Mouse (Mus musculus) limb, embryonic 11.5 days (tissue): ENCODE results near the gene Gsta4. TPM values are rescaled to one million over a fixed set of nuclear protein-coding genes. Genes with fewer than 3 reads are reported as not detected.
"Not testable (repeated sequence)": the region's sequence is repeated elsewhere in the genome, so short reads cannot be mapped to it uniquely, and the experiment has no call there.

Experiments
- ATAC-seq: fragments of 200-750 bp; cut with Nextera tagmentation; 2 replicates; pipeline ENCODE4 v1.8.0; 2017; ENCODE audit warnings: low read depth; ENCODE audit not compliant: insufficient number of reproducible peaks, low FRiP score, low TSS enrichment
- DNase-seq: peaks from one replicate; pipeline ENCODE4 v3.0.0-alpha.2; 2015; ENCODE audit warnings: low spot score
- H3K27ac ChIP-seq: fragments of 300-500 bp; sonication (generic); replicated peaks from 2 replicates; pipeline ENCODE4 v1.5.1; 2014; ENCODE audit warnings: low read depth, mild to moderate bottlenecking, low read length
- H3K27me3 ChIP-seq: fragments of 300-500 bp; sonication (generic); 2 replicates; pipeline ENCODE4 v1.6.1; 2014; ENCODE audit warnings: mild to moderate bottlenecking, low read length, mixed read lengths; ENCODE audit not compliant: control insufficient read depth, insufficient read depth
- H3K36me3 ChIP-seq: fragments of 300-500 bp; sonication (generic); 2 replicates; pipeline ENCODE4 v1.6.1; 2014; ENCODE audit warnings: mild to moderate bottlenecking, low read length, moderate library complexity, mixed read lengths; ENCODE audit not compliant: control insufficient read depth, insufficient read depth
- H3K4me1 ChIP-seq: fragments of 300-500 bp; sonication (generic); 2 replicates; pipeline ENCODE4 v1.6.1; 2014; ENCODE audit warnings: low read length, mixed read lengths; ENCODE audit not compliant: control insufficient read depth, insufficient read depth
- H3K4me2 ChIP-seq: fragments of 300-500 bp; sonication (generic); 2 replicates; pipeline ENCODE4 v1.6.1; 2014; ENCODE audit warnings: low read depth, mild to moderate bottlenecking, moderate library complexity; ENCODE audit not compliant: severe bottlenecking
- H3K4me3 ChIP-seq: fragments of 300-500 bp; sonication (generic); 2 replicates; pipeline ENCODE4 v1.5.1; 2014; ENCODE audit warnings: low read depth, low read length
- H3K9ac ChIP-seq: fragments of 300-500 bp; sonication (generic); 2 replicates; pipeline ENCODE4 v1.6.1; 2014; ENCODE audit warnings: mild to moderate bottlenecking, low read length
- H3K9me3 ChIP-seq: fragments of 300-500 bp; sonication (generic); 2 replicates; pipeline ENCODE4 v1.6.1; 2016; ENCODE audit warnings: low read length; ENCODE audit not compliant: control insufficient read depth
- WGBS: fragments of 180-500 bp; shearing (Covaris S2); extraction: QIAGEN DNeasy Blood & Tissue Kit; methylation state at CpG from one replicate; pipeline ENCODE4 v1.1.7; 2014; 5-methylcytosine and 5-hydroxymethylcytosine counted together
- polyA plus RNA-seq: library from polyadenylated mRNA; unstranded; fragments of >200 nt; fragmentation: Nextera tagmentation; extraction: Ambion mirVana; gene quantifications from 2 replicates; pipeline ENCODE4 v1.2.1, GENCODE M21; 2014

Gsta4 gene
- polyA plus RNA-seq, 1 experiment from 2014 or later = 157 TPM

GRCm38 (mm10) chr9:78174016-78174415, 8.6 kb upstream of the Gsta4 start:
- H3K4me1 ChIP-seq = no peaks in the 10 kb centered on the region
- no peak overlapping the region for H3K4me2 ChIP-seq
- H3K27me3 ChIP-seq = no peaks in the 10 kb centered on the region
- ATAC-seq (no peak), DNase-seq (no peak)
- no peak overlapping the region for H3K27ac ChIP-seq
- no peak overlapping the region for H3K4me3 ChIP-seq
- no peaks in the 10 kb centered on the region for H3K9me3 ChIP-seq
- no peak overlapping the region for H3K9ac ChIP-seq
- no peaks in the 10 kb centered on the region for H3K36me3 ChIP-seq
- WGBS = 60% methylated on average over 1 of the region's 1 CpGs

GRCm38 (mm10) chr9:78174925-78175276, 7.7 kb upstream of the Gsta4 start:
- ATAC-seq = peak; percentile 45; the same call in 1 of the 2 replicates

DNA sequence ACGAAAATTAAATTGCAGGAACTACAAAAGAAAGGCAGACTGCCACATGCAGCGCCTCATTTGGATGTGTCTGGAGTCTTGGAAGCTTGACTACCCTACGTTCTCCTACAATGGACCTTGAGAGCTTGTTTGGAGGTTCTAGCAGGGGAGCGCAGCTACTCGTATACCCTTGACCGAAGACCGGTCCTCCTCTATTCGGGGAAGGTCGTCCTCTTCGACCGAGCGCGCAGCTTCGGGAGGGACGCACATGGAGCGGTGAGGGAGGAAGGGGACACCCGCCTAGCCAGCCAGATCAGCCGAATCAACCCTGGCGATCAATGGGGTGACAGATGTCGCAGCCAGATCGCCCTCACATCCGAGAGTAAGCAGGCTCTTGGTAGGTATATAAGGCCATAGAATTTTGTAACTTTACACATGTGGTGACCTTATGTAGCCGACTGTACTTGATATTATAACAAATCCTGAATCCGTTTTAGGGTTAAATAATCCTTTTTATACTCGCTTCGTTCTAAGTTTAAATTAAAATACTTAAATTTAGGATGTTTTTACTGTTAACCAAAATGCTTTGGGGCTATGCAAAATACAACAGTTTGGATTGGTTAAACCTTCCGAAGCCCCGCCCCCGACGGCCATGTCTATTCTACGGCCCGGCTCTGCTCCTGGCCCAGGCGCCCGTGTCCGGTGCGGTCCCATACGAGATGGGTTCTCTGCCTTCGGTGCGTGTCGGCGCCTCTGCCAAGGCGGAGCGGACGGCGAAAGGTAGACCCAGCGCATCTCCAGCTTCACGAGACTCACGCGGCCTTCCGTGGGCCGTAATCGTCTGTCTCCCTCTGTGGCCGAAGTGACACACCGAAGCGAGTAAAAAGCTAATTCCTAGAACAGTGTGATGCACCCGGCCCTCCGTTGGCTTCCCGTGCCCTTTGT, 7.0 kb upstream of the Gsta4 start:
- Histone ChIP-seq H3K27ac (peak overlapping the region; percentile 84), H3K27me3 (no peaks in the 10 kb centered on the region), H3K9me3 (no peaks in the 10 kb centered on the region), H3K4me3 (peak overlapping the region; percentile 58), H3K9ac (peak overlapping the region; percentile 85), H3K4me1 (no peaks in the 10 kb centered on the region), H3K36me3 (no peaks in the 10 kb centered on the region), H3K4me2 (peak overlapping the region; percentile 38)
- DNase-seq = peak; percentile 96
- WGBS = under 1% methylated on average over 49 of the region's 58 CpGs
- peak; percentile 99 for ATAC-seq

More at GRCm38 (mm10) chr9:78174925-78175276, 7.7 kb upstream of the Gsta4 start:
- H3K27ac ChIP-seq, H3K9me3 ChIP-seq, H3K4me1 ChIP-seq, DNase-seq, H3K4me3 ChIP-seq, H3K27me3 ChIP-seq, H3K36me3 ChIP-seq, H3K9ac ChIP-seq, H3K4me2 ChIP-seq: not testable (repeated sequence)
- WGBS = 43% methylated on average over 3 of the region's 3 CpGs

- Histone ChIP-seq H3K27me3 (no peaks in the 10 kb centered on the region), H3K36me3 (no peaks in the 10 kb centered on the region), H3K9ac (peak overlapping the region; percentile 85), H3K4me1 (no peaks in the 10 kb centered on the region), H3K4me3 (peak overlapping the region; percentile 58), H3K4me2 (peak overlapping the region; percentile 38), H3K9me3 (no peaks in the 10 kb centered on the region), H3K27ac (peak overlapping the region; percentile 84)
- ATAC-seq = peak; percentile 52; the same call in 1 of the 2 replicates
- WGBS = under 1% methylated on average over 22 of the region's 22 CpGs
- peak; percentile 81 for DNase-seq
Measured at GRCm38 (mm10) chr9:78176201-78176727, 6.3 kb upstream of the Gsta4 start.

DNA sequence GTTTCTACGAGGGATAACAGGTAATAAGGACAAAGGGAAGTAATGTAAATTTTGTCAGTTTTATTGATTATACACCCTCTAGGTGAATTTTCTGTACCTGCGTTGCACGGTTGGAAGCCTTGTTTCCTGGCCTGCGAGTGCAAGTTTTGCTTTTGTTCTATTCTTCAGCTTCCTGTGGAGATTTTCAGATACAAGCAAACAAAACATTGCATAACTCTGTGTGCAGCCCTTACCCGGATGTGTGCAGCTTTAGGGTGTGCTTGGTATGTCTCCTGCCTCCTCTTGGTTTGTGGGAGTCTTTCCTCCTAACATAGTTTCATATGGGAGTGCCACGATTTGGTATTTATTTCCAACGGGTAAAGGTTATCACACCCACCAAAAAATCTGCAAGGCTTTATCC, 5.7 kb upstream of the Gsta4 start:
- H3K4me2 ChIP-seq = peak overlapping the region; percentile 38
- DNase-seq (no peak), ATAC-seq (no peak)
- H3K4me1 ChIP-seq = no peaks in the 10 kb centered on the region
- H3K36me3 ChIP-seq = no peaks in the 10 kb centered on the region
- H3K9ac ChIP-seq = peak overlapping the region; percentile 85; the same call in 1 of the 2 replicates
- H3K27me3 ChIP-seq = no peaks in the 10 kb centered on the region
- WGBS = 53% methylated on average over 7 of the region's 7 CpGs
- peak overlapping the region; percentile 58; the same call in 1 of the 2 replicates for H3K4me3 ChIP-seq
- no peak overlapping the region for H3K27ac ChIP-seq
- H3K9me3 ChIP-seq = no peaks in the 10 kb centered on the region

- Histone ChIP-seq H3K4me1 (no peaks in the 10 kb centered on the region), H3K27ac (no peak overlapping the region), H3K27me3 (no peaks in the 10 kb centered on the region), H3K9me3 (no peaks in the 10 kb centered on the region), H3K4me3 (no peak overlapping the region), H3K4me2 (no peak overlapping the region), H3K9ac (no peak overlapping the region), H3K36me3 (no peaks in the 10 kb centered on the region)
- 91% methylated on average over 5 of the region's 5 CpGs for WGBS
- no peak for ATAC-seq
- no peak for DNase-seq
Measured at GRCm38 (mm10) chr9:78178197-78178596, 4.4 kb upstream of the Gsta4 start.

GRCm38 (mm10) chr9:78179071-78179470, 3.5 kb upstream of the Gsta4 start:
- WGBS = 93% methylated on average over 2 of the region's 2 CpGs
- no peak overlapping the region for H3K27ac ChIP-seq
- H3K9ac ChIP-seq = no peak overlapping the region
- H3K4me2 ChIP-seq = no peak overlapping the region
- H3K4me1 ChIP-seq = no peaks in the 10 kb centered on the region
- H3K4me3 ChIP-seq = no peak overlapping the region
- no peak for ATAC-seq
- no peak for DNase-seq
- no peaks in the 10 kb centered on the region for H3K27me3 ChIP-seq
- no peaks in the 10 kb centered on the region for H3K36me3 ChIP-seq
- H3K9me3 ChIP-seq = no peaks in the 10 kb centered on the region

GRCm38 (mm10) chr9:78185686-78186085, 3.1 kb downstream of the Gsta4 start:
- Histone ChIP-seq H3K4me1 (no peaks in the 10 kb centered on the region), H3K9ac (no peak overlapping the region), H3K27me3 (no peaks in the 10 kb centered on the region), H3K27ac (no peak overlapping the region), H3K36me3 (no peaks in the 10 kb centered on the region), H3K9me3 (no peaks in the 10 kb centered on the region), H3K4me3 (no peak overlapping the region), H3K4me2 (no peak overlapping the region)
- no peak for DNase-seq
- 93% methylated on average over 9 of the region's 9 CpGs for WGBS
- ATAC-seq = no peak
